Mouse (Mus musculus) forebrain, embryonic 14.5 days (tissue): ENCODE measurements around the gene Gm4952. TPM values are rescaled to one million over a fixed set of nuclear protein-coding genes. Genes with fewer than 3 reads are reported as not detected.

Experiments used
- polyA plus RNA-seq: library from polyadenylated mRNA; unstranded; fragments of >200 nt; fragmentation: Nextera tagmentation; extraction: Ambion mirVana; gene quantifications from 2 replicates; pipeline ENCODE4 v1.2.1, GENCODE M21; 2014

The Gm4952 gene
- polyA plus RNA-seq, 1 experiment from 2014 or later, result not detected

Other genes starting within 250 kb of the Gm4952 start
- not detected in 2 replicates for gene Olfr1440, start 212.7 kb upstream of the Gm4952 start, polyA plus RNA-seq
- gene Olfr1441, start 182.5 kb upstream of the Gm4952 start, polyA plus RNA-seq, result not detected in 2 replicates
- gene Pfpl, start 172.1 kb upstream of the Gm4952 start, polyA plus RNA-seq, result not detected in 2 replicates
- gene Mpeg1, start 139.2 kb upstream of the Gm4952 start, polyA plus RNA-seq, result 0.55 and 0.75 TPM in 2 replicates
- gene Dtx4, start 98.5 kb upstream of the Gm4952 start, polyA plus RNA-seq, result 15.3 and 18.2 TPM in 2 replicates
- 9.9 and 10.9 TPM in 2 replicates for gene Fam111a, start 54.2 kb upstream of the Gm4952 start, polyA plus RNA-seq
- gene Glyat, start 33.3 kb downstream of the Gm4952 start, polyA plus RNA-seq, result not detected in 2 replicates
- not detected in 2 replicates for gene Olfr1442, start 70.5 kb downstream of the Gm4952 start, polyA plus RNA-seq
- not detected in 2 replicates for gene Olfr1443, start 78.1 kb downstream of the Gm4952 start, polyA plus RNA-seq
- gene Keg1, start 95.8 kb downstream of the Gm4952 start, polyA plus RNA-seq, result not detected in 2 replicates
- gene Cntf, start 165.7 kb downstream of the Gm4952 start, polyA plus RNA-seq, result 1.2 TPM in 2 replicates
- 7.7 and 8.1 TPM in 2 replicates for gene Zfp91, start 196.2 kb downstream of the Gm4952 start, polyA plus RNA-seq
- 1.2 and 1.4 TPM in 2 replicates for gene Lpxn, start 196.2 kb downstream of the Gm4952 start, polyA plus RNA-seq
- gene Gm5244, start 246.7 kb downstream of the Gm4952 start, polyA plus RNA-seq, result not detected in 2 replicates